Mouse (Mus musculus): ENCODE measurements at regions not wholly inside any gene's neighbourhood (a gene's known extent, or its start where the extent isn't known, plus 50 kb on each side); places are given as distances from the start of the nearest gene placed in this dataset.

DNA sequence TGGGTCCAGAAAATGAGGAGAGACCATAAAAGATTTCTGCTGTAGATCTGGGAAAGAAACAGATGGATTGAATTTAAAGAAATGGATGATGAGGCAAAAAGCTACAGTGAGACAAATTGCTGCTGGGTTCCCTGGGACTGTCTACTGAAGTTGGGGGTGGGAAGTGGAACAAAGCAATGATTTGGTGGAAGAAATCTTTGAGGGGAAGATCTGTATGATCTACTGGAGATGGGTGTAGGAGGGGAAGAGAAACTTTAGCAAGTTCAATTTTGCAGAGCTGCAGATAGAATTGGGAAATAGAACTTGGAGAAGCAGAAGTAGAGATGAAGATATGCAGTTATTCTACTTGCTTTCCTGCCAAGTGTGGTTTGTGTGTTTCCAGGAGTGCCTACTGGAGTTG lies 5478.8 kb downstream of the 9330182O14Rik start:
- DNase-seq (ENCODE audit: low spot score): no peak

DNA sequence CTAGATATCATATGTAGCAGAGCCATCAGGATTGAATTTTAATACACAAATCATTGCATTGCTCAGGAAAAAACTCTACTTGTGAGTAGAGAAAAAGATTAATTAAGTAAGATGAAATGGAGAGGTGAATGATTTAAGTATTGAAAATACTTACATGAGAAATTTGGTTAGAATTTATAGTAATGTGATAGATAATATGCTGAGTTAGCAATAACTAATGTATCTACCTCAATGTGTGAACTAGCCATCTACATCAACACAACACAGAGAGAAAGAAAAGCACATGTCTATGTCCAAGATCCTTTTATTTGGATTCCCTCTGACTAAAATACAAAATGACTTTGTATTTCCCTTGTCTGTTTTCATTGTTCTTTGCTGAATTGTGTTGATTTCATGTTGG lies 5512.1 kb downstream of the 9330182O14Rik start:
- no peak for DNase-seq (ENCODE audit: low spot score)

DNA sequence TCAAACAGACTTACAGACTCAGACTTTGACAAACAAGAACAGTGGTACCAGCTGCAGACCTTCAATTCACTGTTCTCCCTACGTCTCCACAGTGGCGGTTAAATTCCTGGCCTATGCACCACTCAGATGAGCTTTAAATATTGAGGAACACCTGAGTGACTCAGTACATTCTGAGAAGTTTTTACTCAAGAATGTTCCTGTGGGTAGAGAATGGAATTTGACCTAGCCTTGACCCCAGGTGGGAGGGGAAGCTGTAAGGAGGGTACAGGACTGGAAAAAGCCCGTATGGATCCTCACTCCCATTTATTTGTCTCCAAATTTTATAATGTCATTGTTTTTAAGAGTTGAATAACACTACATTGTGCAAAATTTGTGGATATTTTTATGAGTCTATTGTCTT lies 5529.4 kb downstream of the 9330182O14Rik start:
- no peak for DNase-seq (ENCODE audit: low spot score)

DNA sequence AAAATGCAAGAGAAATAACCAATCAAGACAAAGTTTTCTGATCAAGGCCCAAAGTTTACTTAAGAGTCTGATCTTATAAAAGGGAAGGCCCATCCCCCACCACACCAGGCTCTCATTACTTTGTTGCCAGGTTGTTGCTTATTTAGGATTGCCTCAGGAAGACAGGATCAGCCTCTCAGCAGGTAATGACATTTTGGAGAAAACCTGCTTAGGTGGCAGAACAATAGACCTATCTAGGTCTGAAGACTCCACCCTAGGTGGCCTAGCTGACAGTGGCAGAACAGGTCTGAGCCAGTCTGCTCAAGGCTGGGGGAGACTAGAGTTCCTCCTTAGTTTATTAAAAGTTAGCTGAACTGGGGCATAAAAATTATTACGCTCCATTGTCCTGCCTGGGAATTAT lies 5555.3 kb downstream of the 9330182O14Rik start:
- no peak for DNase-seq (ENCODE audit: low spot score)

DNA sequence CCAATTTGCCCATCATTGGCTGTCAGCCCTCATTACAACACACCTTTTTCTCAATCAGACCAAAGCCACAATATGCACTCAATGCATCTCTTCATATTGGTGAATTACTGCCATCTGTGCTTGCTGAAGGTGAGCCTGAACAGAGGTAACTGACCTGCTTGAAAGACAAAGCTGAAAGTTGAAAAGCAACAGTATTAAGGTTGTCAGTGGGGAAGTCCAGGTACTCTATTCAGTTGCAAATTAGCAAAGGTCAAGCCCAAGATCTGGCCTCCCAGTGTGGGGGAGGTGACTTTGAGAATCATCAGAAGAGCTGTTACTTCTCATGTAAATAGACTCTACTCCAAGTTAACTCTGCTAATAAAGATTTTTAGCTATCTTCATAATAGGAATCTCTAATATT lies 5555.9 kb downstream of the 9330182O14Rik start:
- DNase-seq (ENCODE audit: low spot score): no peak

DNA sequence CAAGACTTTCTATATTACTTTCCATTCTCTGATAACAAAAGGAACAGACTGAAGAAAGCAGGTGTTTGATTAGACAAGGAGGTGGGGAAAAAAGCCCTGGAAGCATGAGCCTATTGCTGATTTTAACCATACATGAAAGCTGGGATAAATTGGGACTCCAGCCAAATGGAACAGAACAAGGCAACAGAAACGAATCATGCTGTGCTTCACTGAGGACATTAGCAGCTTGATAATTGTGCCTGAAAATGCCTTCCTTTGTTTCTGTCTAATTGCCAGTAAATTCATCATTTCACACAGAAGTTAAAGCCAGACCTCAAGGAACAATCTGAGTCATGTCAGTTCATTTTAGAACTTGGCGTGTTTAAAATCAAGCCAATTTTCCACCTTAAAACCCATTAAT lies 5576.9 kb downstream of the 9330182O14Rik start:
- no peak for DNase-seq (ENCODE audit: low spot score)

DNA sequence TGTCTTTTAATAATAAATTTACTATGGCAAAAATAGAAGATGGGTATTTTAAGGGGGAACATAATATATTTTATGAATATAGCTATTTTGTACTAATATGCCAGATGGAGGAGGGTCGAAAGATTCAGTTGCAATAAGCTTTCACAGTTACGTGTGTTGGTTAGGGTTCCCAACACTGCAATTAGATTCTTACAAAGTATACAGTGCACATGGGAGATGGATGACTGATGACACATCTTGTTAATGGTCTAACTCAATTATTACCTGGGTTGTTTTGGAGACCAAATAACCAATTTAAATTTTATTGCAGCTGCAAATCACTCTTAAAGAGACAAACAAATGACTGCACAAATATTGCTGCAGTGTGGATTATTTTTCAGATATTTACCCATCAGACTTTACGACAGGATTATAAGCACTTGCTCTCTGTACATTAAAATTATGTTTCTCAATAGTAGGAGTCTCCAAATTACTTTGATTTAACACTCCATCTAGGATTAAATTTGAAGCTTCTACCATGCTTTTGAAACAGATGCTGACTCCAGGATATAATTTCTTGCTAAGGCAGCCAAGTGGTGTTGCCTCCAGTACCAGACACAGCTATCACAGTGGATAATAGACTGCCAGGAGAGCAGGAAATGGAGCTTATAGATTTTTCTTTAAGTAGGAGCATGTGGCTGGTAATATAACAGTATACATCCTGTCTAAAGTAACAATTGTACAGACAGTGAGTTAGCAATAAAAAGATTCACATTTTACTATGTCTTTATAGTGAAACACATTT lies 5596.4 kb downstream of the 9330182O14Rik start:
- no peak for DNase-seq (ENCODE audit: low spot score)

DNA sequence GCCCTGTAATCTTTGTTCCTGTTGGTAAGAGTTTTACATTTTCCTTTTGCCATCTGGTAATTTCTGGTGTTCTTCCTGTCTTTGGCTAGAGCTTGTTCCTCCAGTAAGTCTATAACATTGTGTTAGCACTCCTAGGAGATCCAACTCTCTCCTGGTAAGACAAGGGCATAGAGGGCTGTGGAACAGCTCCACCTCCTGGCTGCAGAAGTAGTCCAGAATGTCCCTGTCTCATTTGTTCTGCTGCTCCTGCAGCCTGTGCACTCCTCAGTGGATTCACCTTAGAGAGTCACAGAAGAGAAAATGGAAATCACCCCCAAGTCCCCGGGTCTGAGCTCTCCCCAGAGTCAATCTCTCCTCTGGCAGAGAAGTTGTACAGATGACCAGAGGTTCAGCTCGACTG lies 5629.1 kb downstream of the 9330182O14Rik start:
- DNase-seq (ENCODE audit: low spot score): peak; percentile 5

Data from ovary, postnatal 36 days (tissue).